Mouse (Mus musculus): ENCODE results near the gene BC048507. TPM values are rescaled to one million over a fixed set of nuclear protein-coding genes. Genes with fewer than 3 reads are reported as not detected.
"Not testable (repeated sequence)": the region's sequence is repeated elsewhere in the genome, so short reads cannot be mapped to it uniquely, and the experiment has no call there.

Gene BC048507
- total RNA-seq (2014; rRNA removed) (not detected in 2 replicates), polyA plus RNA-seq (2015; fragmentation: Nextera tagmentation; extraction: Ambion mirVana) (not detected in 2 replicates)

DNA sequence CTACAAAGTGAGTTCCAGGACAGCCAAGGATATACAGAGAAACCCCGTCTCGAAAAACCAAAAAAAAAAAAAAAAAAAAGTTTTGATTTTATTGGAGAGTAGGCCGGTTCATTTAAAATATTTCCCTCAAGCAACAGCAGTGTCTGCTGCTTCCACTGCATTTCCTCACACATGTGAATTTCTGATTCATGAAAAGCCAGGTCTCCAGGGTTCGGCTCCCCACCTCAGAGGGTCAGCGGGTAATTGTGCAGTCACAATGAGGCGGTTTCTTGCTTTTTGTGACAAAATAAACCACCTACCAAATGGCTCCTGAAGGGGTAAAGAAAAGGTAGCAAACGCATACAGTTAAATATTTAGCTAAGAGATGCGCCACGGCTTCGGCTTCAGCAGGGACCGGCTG lies at the start of gene BC048507:
Gene BC048507, plus strand, starts transcription at position 301 of the 400 bp plus-strand sequence.
- ATAC-seq (ENCODE audit: low FRiP score) (no peak), DNase-seq (ENCODE audit: low spot score) (no peak)
- Histone ChIP-seq H3K4me1 (ENCODE audit: insufficient read depth, low read length) (no peaks in the 10 kb centered on the region), H3K27me3 (ENCODE audit: insufficient read depth, low read length) (no peaks in the 10 kb centered on the region), H3K36me3 (ENCODE audit: insufficient read depth, low read length) (no peaks in the 10 kb centered on the region), H3K4me3 (ENCODE audit: low read depth, low read length) (no peak within 1 kb of the TSS), H3K9me3 (ENCODE audit: low read length) (no peaks in the 10 kb centered on the region), H3K27ac (ENCODE audit: low read depth, low read length) (no peak within 1 kb of the TSS), H3K4me2 (ENCODE audit: low read depth, low read length, poor library complexity, severe bottlenecking) (no peak within 1 kb of the TSS), H3K9ac (replicated peaks; ENCODE audit: low read length, poor library complexity, severe bottlenecking) (no peak within 1 kb of the TSS)
- 88% methylated on average over 11 of the region's 11 CpGs for WGBS
- no peak for TF ChIP-seq CTCF (IDR thresholded peaks at IDR 0.05)

- ATAC-seq (ENCODE audit: low FRiP score) (peak; percentile 97), DNase-seq (ENCODE audit: low spot score) (peak; percentile 89)
- TF ChIP-seq CTCF (IDR thresholded peaks at IDR 0.05) = no peak
- Histone ChIP-seq H3K27me3 (ENCODE audit: insufficient read depth, low read length) (no peaks in the 10 kb centered on the region), H3K9ac (replicated peaks; ENCODE audit: low read length, poor library complexity, severe bottlenecking) (peak within 1 kb of the TSS; percentile 68), H3K4me1 (ENCODE audit: insufficient read depth, low read length) (no peaks in the 10 kb centered on the region), H3K4me2 (ENCODE audit: low read depth, low read length, poor library complexity, severe bottlenecking) (peak within 1 kb of the TSS; percentile 64), H3K9me3 (ENCODE audit: low read length) (peaks cover 6% of the 10 kb centered on the region; the same call in 1 of the 2 replicates), H3K36me3 (ENCODE audit: insufficient read depth, low read length) (peaks cover 3% of the 10 kb centered on the region; the same call in 1 of the 2 replicates), H3K4me3 (ENCODE audit: low read depth, low read length) (peak within 1 kb of the TSS; percentile 82), H3K27ac (ENCODE audit: low read depth, low read length) (peak within 1 kb of the TSS; percentile 82)
- 3% methylated on average over 31 of the region's 31 CpGs for WGBS
Observed at GRCm38 (mm10) chr13:67813710-67814660, 49.1 kb upstream of the BC048507 start, which contains the start of gene Zfp273. Gene Zfp273 (plus strand): TSS chr13:67813740.

DNA sequence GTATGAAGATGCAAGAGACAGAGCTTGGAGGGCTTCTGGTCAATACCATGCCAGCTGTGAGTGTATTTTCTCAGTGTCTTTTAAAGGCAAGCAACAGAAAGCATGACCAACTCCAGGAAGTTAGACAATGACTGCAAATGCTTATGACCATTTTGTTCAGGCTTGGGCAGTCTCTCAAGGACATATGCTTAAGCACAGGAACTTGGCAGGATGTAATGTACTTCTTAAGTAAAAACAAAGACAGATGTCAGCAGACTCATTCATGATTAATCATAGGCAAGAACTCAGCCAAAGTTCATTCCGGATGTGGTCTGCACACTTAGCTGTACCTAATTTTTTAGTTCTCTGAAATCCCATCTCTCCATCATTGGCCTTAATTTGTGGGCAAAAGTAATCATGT lies 44.5 kb upstream of the BC048507 start:
- no peak for ATAC-seq (ENCODE audit: low FRiP score)
- H3K27ac ChIP-seq (ENCODE audit: low read depth, low read length) = no peak overlapping the region
- H3K4me2 ChIP-seq (ENCODE audit: low read depth, low read length, poor library complexity, severe bottlenecking) = no peak overlapping the region
- H3K4me1 ChIP-seq (ENCODE audit: insufficient read depth, low read length) = no peaks in the 10 kb centered on the region
- no peak overlapping the region for H3K4me3 ChIP-seq (ENCODE audit: low read depth, low read length)
- no peak overlapping the region for H3K9ac ChIP-seq (replicated peaks; ENCODE audit: low read length, poor library complexity, severe bottlenecking)
- peaks cover 3% of the 10 kb centered on the region; the same call in 1 of the 2 replicates for H3K36me3 ChIP-seq (ENCODE audit: insufficient read depth, low read length)
- H3K27me3 ChIP-seq (ENCODE audit: insufficient read depth, low read length) = no peaks in the 10 kb centered on the region
- H3K9me3 ChIP-seq (ENCODE audit: low read length) = peaks cover 10% of the 10 kb centered on the region; the same call in 1 of the 2 replicates
- DNase-seq (ENCODE audit: low spot score) = no peak
- no peak for TF ChIP-seq CTCF (IDR thresholded peaks at IDR 0.05)
- WGBS = 87% methylated on average over 1 of the region's 1 CpGs

DNA sequence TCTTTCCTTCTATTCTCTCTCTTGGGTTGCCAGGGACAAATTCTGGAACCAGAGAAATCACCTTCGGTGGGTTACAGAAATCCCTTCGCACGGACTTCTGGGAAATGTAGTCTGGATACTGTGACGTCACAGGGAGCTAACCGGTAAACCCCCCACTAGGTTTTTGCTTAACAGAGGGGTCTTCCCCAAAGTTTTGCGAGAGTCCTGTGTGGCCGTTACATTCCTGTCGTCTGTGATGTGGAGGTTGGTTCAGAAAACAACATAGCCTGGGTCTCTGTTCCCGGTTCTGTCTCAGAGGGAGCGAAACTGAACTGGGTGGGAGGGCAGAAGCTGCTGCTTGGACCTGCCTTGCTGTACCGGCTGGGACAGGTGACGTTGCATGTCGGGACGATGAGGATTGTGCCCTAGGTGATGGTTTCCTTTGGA lies 32.2 kb upstream of the BC048507 start, which contains the start of gene Gm10037:
Gene Gm10037, plus strand, starts transcription at position 196 of the 426 bp plus-strand sequence.
- no peaks in the 10 kb centered on the region for H3K27me3 ChIP-seq (ENCODE audit: insufficient read depth, low read length)
- H3K4me1 ChIP-seq (ENCODE audit: insufficient read depth, low read length) = no peaks in the 10 kb centered on the region
- peak; percentile 87 for DNase-seq (ENCODE audit: low spot score)
- H3K9ac ChIP-seq (replicated peaks; ENCODE audit: low read length, poor library complexity, severe bottlenecking) = peak within 1 kb of the TSS; percentile 60
- H3K27ac ChIP-seq (ENCODE audit: low read depth, low read length) = peak within 1 kb of the TSS; percentile 44; the same call in 1 of the 2 replicates
- peak within 1 kb of the TSS; percentile 41 for H3K4me3 ChIP-seq (ENCODE audit: low read depth, low read length)
- peak; percentile 79 for ATAC-seq (ENCODE audit: low FRiP score)
- H3K9me3 ChIP-seq (ENCODE audit: low read length) = no peaks in the 10 kb centered on the region
- H3K36me3 ChIP-seq (ENCODE audit: insufficient read depth, low read length) = peaks cover 7% of the 10 kb centered on the region; the same call in 1 of the 2 replicates
- 2% methylated on average over 14 of the region's 14 CpGs for WGBS
- peak within 1 kb of the TSS; percentile 55 for H3K4me2 ChIP-seq (ENCODE audit: low read depth, low read length, poor library complexity, severe bottlenecking)
- TF ChIP-seq CTCF (IDR thresholded peaks at IDR 0.05) = no peak

- TF ChIP-seq CTCF (IDR thresholded peaks at IDR 0.05) = peak; percentile 56
- not testable (repeated sequence) for H3K27me3 ChIP-seq (ENCODE audit: insufficient read depth, low read length); H3K4me3 ChIP-seq (ENCODE audit: low read depth, low read length); H3K4me2 ChIP-seq (ENCODE audit: low read depth, low read length, poor library complexity, severe bottlenecking); ATAC-seq (ENCODE audit: low FRiP score); H3K9ac ChIP-seq (replicated peaks; ENCODE audit: low read length, poor library complexity, severe bottlenecking); H3K27ac ChIP-seq (ENCODE audit: low read depth, low read length); H3K9me3 ChIP-seq (ENCODE audit: low read length); DNase-seq (ENCODE audit: low spot score); H3K4me1 ChIP-seq (ENCODE audit: insufficient read depth, low read length); H3K36me3 ChIP-seq (ENCODE audit: insufficient read depth, low read length)
Observed at GRCm38 (mm10) chr13:67833137-67833536, 30.0 kb upstream of the BC048507 start.

- ATAC-seq (ENCODE audit: low FRiP score) (no peak), DNase-seq (ENCODE audit: low spot score) (no peak)
- H3K9ac ChIP-seq (replicated peaks; ENCODE audit: low read length, poor library complexity, severe bottlenecking) = peak overlapping the region; percentile 61
- no peaks in the 10 kb centered on the region for H3K36me3 ChIP-seq (ENCODE audit: insufficient read depth, low read length)
- H3K4me2 ChIP-seq (ENCODE audit: low read depth, low read length, poor library complexity, severe bottlenecking) = peak overlapping the region; percentile 60
- H3K27me3 ChIP-seq (ENCODE audit: insufficient read depth, low read length) = no peaks in the 10 kb centered on the region
- H3K4me1 ChIP-seq (ENCODE audit: insufficient read depth, low read length) = no peaks in the 10 kb centered on the region
- no peak for TF ChIP-seq CTCF (IDR thresholded peaks at IDR 0.05)
- H3K9me3 ChIP-seq (ENCODE audit: low read length) = no peaks in the 10 kb centered on the region
- WGBS = 42% methylated on average over 6 of the region's 6 CpGs
- peak overlapping the region; percentile 66 for H3K27ac ChIP-seq (ENCODE audit: low read depth, low read length)
- H3K4me3 ChIP-seq (ENCODE audit: low read depth, low read length) = peak overlapping the region; percentile 42
Observed at GRCm38 (mm10) chr13:67843775-67844118, 19.4 kb upstream of the BC048507 start.

Data from midbrain, postnatal 0 days (tissue).